Mouse (Mus musculus): ENCODE measurements around the gene Tnfrsf14. TPM values are rescaled to one million over a fixed set of nuclear protein-coding genes. Genes with fewer than 3 reads are reported as not detected.

The Tnfrsf14 gene
- polyA plus RNA-seq, 1 experiment, result 1.8 TPM

DNA sequence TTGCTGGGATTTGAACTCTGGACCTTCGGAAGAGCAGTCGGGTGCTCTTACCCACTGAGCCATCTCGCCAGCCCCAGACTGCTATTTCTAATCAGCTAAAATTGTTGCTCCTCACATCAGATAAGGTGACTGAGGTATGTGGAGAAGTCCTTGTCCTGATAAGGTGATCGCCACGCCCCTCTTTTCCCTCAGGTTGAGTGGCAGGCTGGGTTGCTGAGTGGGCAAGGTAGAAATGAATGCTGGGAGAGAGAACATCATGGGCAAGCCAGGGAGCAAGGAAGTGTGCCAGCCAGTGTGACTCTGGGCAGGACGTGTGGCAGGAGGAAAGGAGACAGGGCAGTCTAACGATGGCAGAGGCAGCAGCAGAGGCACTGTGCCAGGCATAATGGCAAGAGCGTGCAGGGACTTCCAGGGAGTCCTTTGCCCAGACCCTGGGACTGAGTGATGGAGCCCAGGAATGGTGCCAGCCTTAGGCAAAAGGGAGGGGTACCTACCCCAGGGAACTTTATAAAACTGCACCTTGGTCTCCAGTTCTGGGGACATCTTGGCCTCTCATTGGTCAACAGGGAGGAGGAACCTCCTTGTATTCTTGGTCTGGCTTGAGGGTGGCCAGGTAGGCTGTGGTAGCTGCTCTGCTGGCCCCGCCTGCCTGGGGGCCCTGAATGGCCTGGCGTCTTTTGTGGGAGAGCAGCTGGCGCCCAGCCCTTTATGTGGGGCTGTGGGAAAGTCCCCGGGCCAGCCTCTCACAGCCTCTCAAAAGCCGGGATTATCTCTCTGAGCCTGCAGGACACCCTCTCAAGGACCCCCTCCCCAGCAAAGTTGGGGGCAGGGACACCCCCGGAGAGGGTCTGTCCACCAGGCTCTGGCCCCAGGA lies 19.9 kb upstream of the Tnfrsf14 start:
- peak; percentile 97 for DNase-seq (ENCODE audit: low read depth)
- TF ChIP-seq POLR2A (IDR thresholded peaks at IDR 0.05; ENCODE audit: borderline replicate concordance, extremely low read depth, insufficient read depth, insufficient read length, poor library complexity, severe bottlenecking) (no peak), CTCF (IDR thresholded peaks at IDR 0.05; ENCODE audit: borderline replicate concordance, extremely low read depth, insufficient read depth, insufficient read length) (no peak)

GRCm38 (mm10) chr4:154946319-154946718 lies 18.0 kb upstream of the Tnfrsf14 start:
- TF ChIP-seq POLR2A (IDR thresholded peaks at IDR 0.05; ENCODE audit: borderline replicate concordance, extremely low read depth, insufficient read depth, insufficient read length, poor library complexity, severe bottlenecking) (no peak), CTCF (IDR thresholded peaks at IDR 0.05; ENCODE audit: borderline replicate concordance, extremely low read depth, insufficient read depth, insufficient read length) (no peak)
- peak; percentile 93 for DNase-seq (ENCODE audit: low read depth)

DNA sequence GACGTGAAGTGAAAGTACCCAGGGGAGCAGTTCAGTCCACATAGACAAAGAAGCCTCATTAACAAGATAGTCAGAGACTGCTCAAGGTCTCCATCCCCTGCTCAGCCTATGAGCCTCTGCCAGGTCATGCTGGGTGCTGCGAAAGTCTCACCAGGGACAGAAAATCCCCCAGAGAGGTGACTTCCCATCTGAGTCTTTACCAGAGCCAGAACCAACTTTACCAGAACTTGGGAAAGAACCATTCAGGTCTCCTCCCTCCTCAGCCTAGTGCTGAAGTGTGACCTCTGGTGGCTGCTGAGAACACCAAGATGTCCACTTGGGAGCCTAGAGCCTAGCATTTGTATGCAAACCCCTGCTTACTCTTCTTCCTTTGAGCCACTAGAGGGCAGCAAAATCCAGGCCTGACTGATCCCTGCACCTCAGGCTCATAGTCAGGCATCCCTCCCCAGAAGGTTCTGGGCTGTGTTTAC lies 15.8 kb upstream of the Tnfrsf14 start:
- no peak for TF ChIP-seq POLR2A (IDR thresholded peaks at IDR 0.05; ENCODE audit: borderline replicate concordance, extremely low read depth, insufficient read depth, insufficient read length, poor library complexity, severe bottlenecking)
- peak; percentile 93 for TF ChIP-seq CTCF (IDR thresholded peaks at IDR 0.05; ENCODE audit: borderline replicate concordance, extremely low read depth, insufficient read depth, insufficient read length)
- peak; percentile 96 for DNase-seq (ENCODE audit: low read depth)

GRCm38 (mm10) chr4:154943323-154944039 lies 15.1 kb upstream of the Tnfrsf14 start:
- TF ChIP-seq POLR2A (IDR thresholded peaks at IDR 0.05; ENCODE audit: borderline replicate concordance, extremely low read depth, insufficient read depth, insufficient read length, poor library complexity, severe bottlenecking) (no peak), CTCF (IDR thresholded peaks at IDR 0.05; ENCODE audit: borderline replicate concordance, extremely low read depth, insufficient read depth, insufficient read length) (no peak)
- no peak for DNase-seq (ENCODE audit: low read depth)

GRCm38 (mm10) chr4:154942632-154943322 lies 14.4 kb upstream of the Tnfrsf14 start:
- DNase-seq (ENCODE audit: low read depth), result no peak
- TF ChIP-seq POLR2A (IDR thresholded peaks at IDR 0.05; ENCODE audit: borderline replicate concordance, extremely low read depth, insufficient read depth, insufficient read length, poor library complexity, severe bottlenecking) (no peak), CTCF (IDR thresholded peaks at IDR 0.05; ENCODE audit: borderline replicate concordance, extremely low read depth, insufficient read depth, insufficient read length) (no peak)

GRCm38 (mm10) chr4:154941831-154942230 lies 13.5 kb upstream of the Tnfrsf14 start:
- no peak for TF ChIP-seq CTCF (IDR thresholded peaks at IDR 0.05; ENCODE audit: borderline replicate concordance, extremely low read depth, insufficient read depth, insufficient read length)
- TF ChIP-seq POLR2A (IDR thresholded peaks at IDR 0.05; ENCODE audit: borderline replicate concordance, extremely low read depth, insufficient read depth, insufficient read length, poor library complexity, severe bottlenecking), result no peak
- no peak for DNase-seq (ENCODE audit: low read depth)

DNA sequence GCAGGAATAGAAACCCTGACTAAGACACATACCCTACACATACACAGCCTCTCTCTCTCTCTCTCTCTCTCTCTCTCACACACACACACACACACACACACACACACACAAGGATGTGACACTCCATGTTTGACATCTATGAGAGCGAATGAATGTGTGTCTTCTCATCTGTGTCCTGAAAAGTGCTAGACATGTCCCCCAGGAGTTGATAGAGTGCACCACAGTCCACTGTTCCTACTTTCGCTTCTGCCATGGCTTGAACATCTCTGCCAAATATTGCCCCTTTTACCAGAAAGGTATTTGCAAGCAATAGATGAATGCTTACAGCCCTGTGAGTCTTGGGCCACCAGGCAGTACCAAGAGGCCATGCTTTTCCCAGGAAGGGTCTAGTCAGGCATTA lies 11.8 kb upstream of the Tnfrsf14 start:
- DNase-seq (ENCODE audit: low read depth), result no peak
- TF ChIP-seq CTCF (IDR thresholded peaks at IDR 0.05; ENCODE audit: borderline replicate concordance, extremely low read depth, insufficient read depth, insufficient read length) (no peak), POLR2A (IDR thresholded peaks at IDR 0.05; ENCODE audit: borderline replicate concordance, extremely low read depth, insufficient read depth, insufficient read length, poor library complexity, severe bottlenecking) (no peak)

DNA sequence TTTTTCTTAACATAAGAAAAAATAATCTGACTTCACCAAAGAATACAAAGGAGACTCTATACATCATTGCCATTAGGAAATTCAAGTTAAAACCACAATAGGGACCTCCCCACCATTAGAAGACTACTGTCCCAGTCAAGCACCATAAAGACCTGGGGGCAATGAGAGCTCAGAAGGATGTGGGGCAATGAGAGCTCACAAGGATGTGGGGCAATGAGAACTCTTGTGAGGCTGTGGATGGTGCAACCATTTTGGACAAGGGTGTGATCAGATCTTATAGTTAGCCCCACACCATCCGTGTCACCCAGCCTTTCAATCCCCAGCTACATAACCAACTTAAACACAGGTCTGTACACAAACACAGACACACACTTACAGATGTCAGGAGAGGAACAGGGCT lies 9.4 kb upstream of the Tnfrsf14 start:
- TF ChIP-seq POLR2A (IDR thresholded peaks at IDR 0.05; ENCODE audit: borderline replicate concordance, extremely low read depth, insufficient read depth, insufficient read length, poor library complexity, severe bottlenecking) (no peak), CTCF (IDR thresholded peaks at IDR 0.05; ENCODE audit: borderline replicate concordance, extremely low read depth, insufficient read depth, insufficient read length) (no peak)
- no peak for DNase-seq (ENCODE audit: low read depth)

DNA sequence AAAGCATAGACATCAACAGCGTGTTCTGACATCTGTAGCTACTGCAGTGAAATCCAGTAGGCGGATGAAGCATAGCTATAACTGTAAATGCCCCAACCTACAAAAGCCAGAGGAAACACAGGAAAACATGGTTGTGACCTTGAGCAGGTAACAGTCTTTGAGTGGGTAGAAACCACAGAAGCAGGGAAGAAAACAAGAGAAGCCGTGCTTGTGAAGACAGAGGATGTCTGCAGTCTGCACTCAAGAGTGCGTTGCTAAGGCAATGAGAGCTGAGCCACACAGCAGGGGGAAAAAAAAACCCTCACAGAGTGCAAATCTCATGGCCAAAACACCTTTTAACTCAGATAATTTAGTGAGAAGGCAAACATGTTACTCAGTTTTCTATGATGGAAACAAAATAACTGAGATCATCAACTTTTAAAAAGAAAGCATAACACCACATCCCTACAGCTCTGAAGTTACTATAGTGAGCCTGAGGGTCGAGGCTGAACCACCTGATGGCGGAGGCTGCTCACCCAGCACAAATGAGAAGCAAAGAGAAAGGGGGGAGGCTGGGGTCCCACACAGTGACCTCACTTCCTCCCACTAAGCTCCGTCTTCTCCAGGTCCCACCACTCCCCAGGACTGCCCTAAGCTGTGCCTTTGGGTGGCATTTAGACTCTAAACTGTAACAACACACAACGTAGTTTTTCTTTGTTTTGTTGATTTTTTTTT lies 8.3 kb upstream of the Tnfrsf14 start:
- no peak for TF ChIP-seq POLR2A (IDR thresholded peaks at IDR 0.05; ENCODE audit: borderline replicate concordance, extremely low read depth, insufficient read depth, insufficient read length, poor library complexity, severe bottlenecking)
- no peak for TF ChIP-seq CTCF (IDR thresholded peaks at IDR 0.05; ENCODE audit: borderline replicate concordance, extremely low read depth, insufficient read depth, insufficient read length)
- peak; percentile 36 for DNase-seq (ENCODE audit: low read depth)

GRCm38 (mm10) chr4:154935788-154936187 lies 7.4 kb upstream of the Tnfrsf14 start:
- DNase-seq (ENCODE audit: low read depth), result no peak
- TF ChIP-seq CTCF (IDR thresholded peaks at IDR 0.05; ENCODE audit: borderline replicate concordance, extremely low read depth, insufficient read depth, insufficient read length) (no peak), POLR2A (IDR thresholded peaks at IDR 0.05; ENCODE audit: borderline replicate concordance, extremely low read depth, insufficient read depth, insufficient read length, poor library complexity, severe bottlenecking) (no peak)

All from brain, embryonic 14.5 days (tissue).